Mouse (Mus musculus) left cerebral cortex, postnatal 14 days (tissue): ENCODE data around the gene Ptprn2. TPM values are rescaled to one million over a fixed set of nuclear protein-coding genes. Genes with fewer than 3 reads are reported as not detected.
A peak's percentile ranks its signal among the peaks of the same experiment; 100 is the strongest.

Experiments
- DNase-seq, 2 experiments: peaks; one replicate each; pipeline ENCODE4 v3.0.0; 2021 to 2022; ENCODE audit warnings: low spot score in 2 of 2, mixed read lengths in 1 of 2
- intact Hi-C: fragments of 180-260 bp; cut with DNase I; formaldehyde crosslinking; loops from one replicate; pipeline ENCODE4 v1.15.1; 2025
- total RNA-seq, 2 experiments: library from RNA; stranded (reverse); gene quantifications; 2 replicates each; pipeline ENCODE4 v1.2.3; 2021

The Ptprn2 gene
- total RNA-seq, 2 experiments from 2014 or later, result 383 to 385 TPM

GRCm38 (mm10) chr12:117251663-117252425 lies 766.3 kb downstream of the Ptprn2 start:
- DNase-seq, result no peak
- intact Hi-C loops, result no loop called here

GRCm38 (mm10) chr12:117252426-117252779 lies 766.9 kb downstream of the Ptprn2 start:
- DNase-seq, result no peak
- intact Hi-C loops, result no loop called here

- intact Hi-C loops, result no loop called here
- DNase-seq, result peak in 1 of 2 experiments; percentile 58
Observed at GRCm38 (mm10) chr12:117254356-117254755, 768.8 kb downstream of the Ptprn2 start.

GRCm38 (mm10) chr12:117255325-117255724 lies 769.8 kb downstream of the Ptprn2 start:
- intact Hi-C loops, result no loop called here
- DNase-seq, result no peak

- intact Hi-C loops, result no loop called here
- no peak for DNase-seq
Observed at GRCm38 (mm10) chr12:117255776-117256342, 770.3 kb downstream of the Ptprn2 start.

GRCm38 (mm10) chr12:117256849-117257204 lies 771.3 kb downstream of the Ptprn2 start:
- DNase-seq, result no peak
- intact Hi-C loops, result no loop called here

GRCm38 (mm10) chr12:117257205-117257920 lies 771.8 kb downstream of the Ptprn2 start:
- intact Hi-C loops, result no loop called here
- DNase-seq, result no peak

- DNase-seq, result no peak
- intact Hi-C loops, result no loop called here
Observed at GRCm38 (mm10) chr12:117257921-117258497, 772.5 kb downstream of the Ptprn2 start.

- no peak for DNase-seq
- intact Hi-C loops, result no loop called here
Observed at GRCm38 (mm10) chr12:117260391-117261164, 775.1 kb downstream of the Ptprn2 start.

GRCm38 (mm10) chr12:117261165-117261440 lies 775.6 kb downstream of the Ptprn2 start:
- intact Hi-C loops, result no loop called here
- no peak for DNase-seq

GRCm38 (mm10) chr12:117262003-117262402 lies 776.5 kb downstream of the Ptprn2 start:
- intact Hi-C loops, result no loop called here
- no peak for DNase-seq

- intact Hi-C loops, result no loop called here
- no peak for DNase-seq
Observed at GRCm38 (mm10) chr12:117263081-117263480, 777.6 kb downstream of the Ptprn2 start.

GRCm38 (mm10) chr12:117265211-117265610 lies 779.7 kb downstream of the Ptprn2 start:
- no peak for DNase-seq
- intact Hi-C loops, result no loop called here

- peak in 1 of 2 experiments; percentile 55 for DNase-seq
- intact Hi-C loops, result no loop called here
Observed at GRCm38 (mm10) chr12:117268543-117269172, 783.1 kb downstream of the Ptprn2 start.

- no peak for DNase-seq
- intact Hi-C loops, result no loop called here
Observed at GRCm38 (mm10) chr12:117269310-117269709, 783.8 kb downstream of the Ptprn2 start.

GRCm38 (mm10) chr12:117270199-117270598 lies 784.7 kb downstream of the Ptprn2 start:
- DNase-seq, result no peak
- intact Hi-C loops, result no loop called here

GRCm38 (mm10) chr12:117273166-117273565 lies 787.6 kb downstream of the Ptprn2 start:
- intact Hi-C loops, result no loop called here
- DNase-seq, result no peak

GRCm38 (mm10) chr12:117274576-117274975 lies 789.1 kb downstream of the Ptprn2 start:
- no peak for DNase-seq
- intact Hi-C loops, result no loop called here

- intact Hi-C loops, result no loop called here
- no peak for DNase-seq
Observed at GRCm38 (mm10) chr12:117280790-117281189, 795.3 kb downstream of the Ptprn2 start.
